Comparison of ENCODE assay signal across 10 mouse cellular contexts in genomic region chr13:98813167-98813566, GRCm38 (mm10). TPM values are rescaled to one million over a fixed set of nuclear protein-coding genes. Genes with fewer than 3 reads are reported as not detected.
A peak's percentile ranks its signal among the peaks of the same experiment; 100 is the strongest.
DNase-seq lines count a peak whose midpoint lies in the region; ATAC-seq and TF ChIP-seq lines count a peak whose summit lies in the region.
"Had no signal": no experiment of that assay in that cellular context is flagged by ENCODE, and none has a peak within 500 bp of the region (broad histone marks: within the 10 kb centered on the region; RNA-seq: fewer than 3 reads in every experiment).

No protein-coding gene starts in this region.

- no peaks in the 10 kb centered on the region for H3K27me3 ChIP-seq in kidney, postnatal 0 days (ENCODE audit: insufficient read depth, low read length)
- no peaks in the 10 kb centered on the region for H3K27me3 ChIP-seq in embryonic facial prominence, embryonic 15.5 days
- H3K27me3 ChIP-seq in intestine, postnatal 0 days (replicated peaks; ENCODE audit: control insufficient read depth, insufficient read depth, low read length) = no peaks in the 10 kb centered on the region
- H3K27me3 ChIP-seq in midbrain, postnatal 0 days (ENCODE audit: insufficient read depth, low read length) = no peaks in the 10 kb centered on the region

- 61% methylated on average over 2 of the region's 2 CpGs for WGBS in kidney, postnatal 0 days
- WGBS in embryonic facial prominence, embryonic 15.5 days = 78% methylated on average over 2 of the region's 2 CpGs
- WGBS in intestine, postnatal 0 days = 43% methylated on average over 2 of the region's 2 CpGs
- WGBS in midbrain, postnatal 0 days = 75% methylated on average over 2 of the region's 2 CpGs

- no peak for TF ChIP-seq CTCF in kidney, postnatal 0 days (IDR thresholded peaks at IDR 0.05; ENCODE audit: low read depth)
- TF ChIP-seq CTCF in intestine, postnatal 0 days (IDR thresholded peaks at IDR 0.05; ENCODE audit: low read depth) = no peak
- TF ChIP-seq CTCF in midbrain, postnatal 0 days (IDR thresholded peaks at IDR 0.05) = no peak

- peak overlapping the region; percentile 65 for H3K4me2 ChIP-seq in kidney, postnatal 0 days (ENCODE audit: low read length)
- H3K4me2 ChIP-seq in embryonic facial prominence, embryonic 15.5 days (replicated peaks) = peak overlapping the region; percentile 56; the same call in 1 of the 2 replicates
- H3K4me2 ChIP-seq in intestine, postnatal 0 days (replicated peaks; ENCODE audit: low read depth) = peak overlapping the region; percentile 67
- H3K4me2 ChIP-seq in midbrain, postnatal 0 days (ENCODE audit: low read depth, low read length, poor library complexity, severe bottlenecking) = peak overlapping the region; percentile 56; the same call in 1 of the 2 replicates

- DNase-seq in kidney, postnatal 0 days (ENCODE audit: low spot score) = no peak
- no peak for DNase-seq in kidney, postnatal 10 days
- no peak for DNase-seq in midbrain, postnatal 0 days (ENCODE audit: low spot score)
- DNase-seq in right cerebral cortex, postnatal 25 days = no peak
- no peak for DNase-seq in layer of hippocampus, adult 18-20 months (ENCODE audit: low spot score in 2 of 2)
- no peak for DNase-seq in kidney, adult 8-10 months
- DNase-seq: cerebellum, adult 2 months; gastrocnemius, postnatal 14 days had no signal

- peaks cover 14% of the 10 kb centered on the region; the same call in 1 of the 2 replicates for H3K4me1 ChIP-seq in kidney, postnatal 0 days (replicated peaks; ENCODE audit: insufficient read depth, low read length)
- H3K4me1 ChIP-seq in embryonic facial prominence, embryonic 15.5 days = peaks cover 7% of the 10 kb centered on the region
- 0 out of 2 replicates have a peak, but pooled peaks cover 9% of the 10 kb centered on the region for H3K4me1 ChIP-seq in intestine, postnatal 0 days (replicated peaks; ENCODE audit: control insufficient read depth, insufficient read depth, low read length)
- H3K4me1 ChIP-seq in midbrain, postnatal 0 days (ENCODE audit: insufficient read depth, low read length) = no peaks in the 10 kb centered on the region

- no peaks in the 10 kb centered on the region for H3K9me3 ChIP-seq in kidney, postnatal 0 days (replicated peaks; ENCODE audit: low read length)
- no peaks in the 10 kb centered on the region for H3K9me3 ChIP-seq in embryonic facial prominence, embryonic 15.5 days (replicated peaks)
- no peaks in the 10 kb centered on the region for H3K9me3 ChIP-seq in intestine, postnatal 0 days (ENCODE audit: control insufficient read depth)
- no peaks in the 10 kb centered on the region for H3K9me3 ChIP-seq in midbrain, postnatal 0 days (ENCODE audit: low read length)

- H3K4me3 ChIP-seq in kidney, postnatal 0 days (replicated peaks; ENCODE audit: low read depth, low read length) = peak overlapping the region; percentile 93
- H3K4me3 ChIP-seq in embryonic facial prominence, embryonic 15.5 days (replicated peaks) = peak overlapping the region; percentile 70; the same call in 1 of the 2 replicates
- H3K4me3 ChIP-seq in intestine, postnatal 0 days (ENCODE audit: low read depth, low read length) = no peak overlapping the region
- H3K4me3 ChIP-seq in midbrain, postnatal 0 days (ENCODE audit: low read depth, low read length) = peak overlapping the region; percentile 96; the same call in 1 of the 2 replicates

- H3K36me3 ChIP-seq in kidney, postnatal 0 days (ENCODE audit: insufficient read depth, low read length) = no peaks in the 10 kb centered on the region
- no peaks in the 10 kb centered on the region for H3K36me3 ChIP-seq in embryonic facial prominence, embryonic 15.5 days
- H3K36me3 ChIP-seq in intestine, postnatal 0 days (ENCODE audit: control insufficient read depth, insufficient read depth) = no peaks in the 10 kb centered on the region
- no peaks in the 10 kb centered on the region for H3K36me3 ChIP-seq in midbrain, postnatal 0 days (ENCODE audit: insufficient read depth, low read length)

- H3K9ac ChIP-seq in kidney, postnatal 0 days (ENCODE audit: low read depth, low read length) = no peak overlapping the region
- H3K9ac ChIP-seq in embryonic facial prominence, embryonic 15.5 days = no peak overlapping the region
- H3K9ac ChIP-seq in intestine, postnatal 0 days (ENCODE audit: low read depth, low read length) = no peak overlapping the region
- H3K9ac ChIP-seq in midbrain, postnatal 0 days (replicated peaks; ENCODE audit: low read length, poor library complexity, severe bottlenecking) = no peak overlapping the region

- ATAC-seq in kidney, postnatal 0 days (replicated peaks; ENCODE audit: low FRiP score, low read depth) = no peak
- ATAC-seq in embryonic facial prominence, embryonic 15.5 days (ENCODE audit: insufficient number of reproducible peaks, low FRiP score, low TSS enrichment, low read depth) = no peak
- no peak for ATAC-seq in intestine, postnatal 0 days
- ATAC-seq in midbrain, postnatal 0 days (ENCODE audit: low FRiP score) = no peak

- H3K27ac ChIP-seq in kidney, postnatal 0 days = no peak overlapping the region
- no peak overlapping the region for H3K27ac ChIP-seq in embryonic facial prominence, embryonic 15.5 days (replicated peaks)
- no peak overlapping the region for H3K27ac ChIP-seq in intestine, postnatal 0 days (ENCODE audit: low read depth, low read length)
- no peak overlapping the region for H3K27ac ChIP-seq in midbrain, postnatal 0 days (ENCODE audit: low read depth, low read length)

RNA-seq across cellular contexts. Expression of gene Fcho2, which starts 2.1 kb away (rescaled TPM):
- polyA plus RNA-seq in kidney, postnatal 0 days (2015; fragmentation: Nextera tagmentation; extraction: Ambion mirVana) = 33.0 and 33.5 TPM in 2 replicates
- 30.5 and 36.0 TPM in 2 replicates for polyA plus RNA-seq in embryonic facial prominence, embryonic 15.5 days (2015; fragmentation: Nextera tagmentation; extraction: Ambion mirVana)
- polyA plus RNA-seq in intestine, postnatal 0 days (2015; fragmentation: Nextera tagmentation; extraction: Ambion mirVana) = 24.7 and 30.3 TPM in 2 replicates
- 16.4 and 27.0 TPM in 2 replicates for total RNA-seq in midbrain, postnatal 0 days (2014; rRNA removed)
- polyA plus RNA-seq in midbrain, postnatal 0 days (2015; fragmentation: Nextera tagmentation; extraction: Ambion mirVana) = 12.9 and 15.1 TPM in 2 replicates
- 10 to 100 TPM; 37.6 to 38.9 TPM for total RNA-seq in layer of hippocampus, adult 18-20 months (2021)
